Mouse (Mus musculus) neural tube, embryonic 12.5 days (tissue): ENCODE measurements at regions not wholly inside any gene's neighbourhood (a gene's known extent, or its start where the extent isn't known, plus 50 kb on each side); places are given as distances from the start of the nearest gene placed in this dataset. TPM values are rescaled to one million over a fixed set of nuclear protein-coding genes. Genes with fewer than 3 reads are reported as not detected.

Source experiments
- microRNA-seq: library from miRNA; unstranded; fragments of <30 nt; microRNA quantifications from one replicate; pipeline ENCODE4, GENCODE M21; 2017

Small RNA genes lying in the stretch of these regions (microRNA-seq; reads per million reads assigned to microRNA genes)
- not detected for gene Gm44375
